Mouse (Mus musculus): Measurements from ENCODE around the gene Ngef. TPM values are rescaled to one million over a fixed set of nuclear protein-coding genes. Genes with fewer than 3 reads are reported as not detected.
A peak's percentile ranks its signal among the peaks of the same experiment; 100 is the strongest.

The Ngef gene
- polyA plus RNA-seq, 1 experiment from 2014 or later: 3.8 TPM

GRCm38 (mm10) chr1:87594671-87595070 lies 21.0 kb upstream of the Ngef start:
- DNase-seq (ENCODE audit: low spot score) (no peak), ATAC-seq (no peak)
- Histone ChIP-seq H3K4me2 (replicated peaks; ENCODE audit: low read depth, low read length) (no peak overlapping the region), H3K4me3 (ENCODE audit: low read depth, low read length) (no peak overlapping the region), H3K4me1 (ENCODE audit: insufficient read depth, low read depth, low read length) (no peaks in the 10 kb centered on the region), H3K9ac (replicated peaks; ENCODE audit: low read depth) (no peak overlapping the region), H3K36me3 (ENCODE audit: insufficient read depth, low read length) (no peaks in the 10 kb centered on the region), H3K27ac (ENCODE audit: low read length) (no peak overlapping the region), H3K9me3 (ENCODE audit: low read length) (no peaks in the 10 kb centered on the region), H3K27me3 (replicated peaks; ENCODE audit: insufficient read depth, low read length) (no peaks in the 10 kb centered on the region)
- WGBS: 91% methylated on average over 10 of the region's 10 CpGs
- TF ChIP-seq CTCF (IDR thresholded peaks at IDR 0.05): no peak
- no peak for TF ChIP-seq EP300 (IDR thresholded peaks at IDR 0.05)

GRCm38 (mm10) chr1:87594261-87594660 lies 20.6 kb upstream of the Ngef start:
- Histone ChIP-seq H3K27me3 (replicated peaks; ENCODE audit: insufficient read depth, low read length) (no peaks in the 10 kb centered on the region), H3K4me2 (replicated peaks; ENCODE audit: low read depth, low read length) (no peak overlapping the region), H3K36me3 (ENCODE audit: insufficient read depth, low read length) (no peaks in the 10 kb centered on the region), H3K9me3 (ENCODE audit: low read length) (no peaks in the 10 kb centered on the region), H3K4me1 (ENCODE audit: insufficient read depth, low read depth, low read length) (no peaks in the 10 kb centered on the region), H3K9ac (replicated peaks; ENCODE audit: low read depth) (no peak overlapping the region), H3K4me3 (ENCODE audit: low read depth, low read length) (no peak overlapping the region), H3K27ac (ENCODE audit: low read length) (no peak overlapping the region)
- DNase-seq (ENCODE audit: low spot score): peak; percentile 50
- WGBS: 66% methylated on average over 3 of the region's 3 CpGs
- ATAC-seq: peak; percentile 74
- TF ChIP-seq EP300 (IDR thresholded peaks at IDR 0.05): no peak
- TF ChIP-seq CTCF (IDR thresholded peaks at IDR 0.05): 0 out of 2 replicates have a peak, but pooled peaks have one; percentile 5

- Histone ChIP-seq H3K9me3 (ENCODE audit: low read length) (no peaks in the 10 kb centered on the region), H3K27me3 (replicated peaks; ENCODE audit: insufficient read depth, low read length) (no peaks in the 10 kb centered on the region), H3K4me3 (ENCODE audit: low read depth, low read length) (no peak overlapping the region), H3K4me2 (replicated peaks; ENCODE audit: low read depth, low read length) (no peak overlapping the region), H3K4me1 (ENCODE audit: insufficient read depth, low read depth, low read length) (no peaks in the 10 kb centered on the region), H3K9ac (replicated peaks; ENCODE audit: low read depth) (no peak overlapping the region), H3K36me3 (ENCODE audit: insufficient read depth, low read length) (no peaks in the 10 kb centered on the region), H3K27ac (ENCODE audit: low read length) (no peak overlapping the region)
- 73% methylated on average over 8 of the region's 8 CpGs for WGBS
- DNase-seq (ENCODE audit: low spot score) (peak; percentile 47), ATAC-seq (peak; percentile 80)
- TF ChIP-seq EP300 (IDR thresholded peaks at IDR 0.05) (no peak), CTCF (IDR thresholded peaks at IDR 0.05) (0 out of 2 replicates have a peak, but pooled peaks have one; percentile 13)
These were observed 16.3 kb upstream of the Ngef start for GRCm38 (mm10) chr1:87589980-87590379.

DNA sequence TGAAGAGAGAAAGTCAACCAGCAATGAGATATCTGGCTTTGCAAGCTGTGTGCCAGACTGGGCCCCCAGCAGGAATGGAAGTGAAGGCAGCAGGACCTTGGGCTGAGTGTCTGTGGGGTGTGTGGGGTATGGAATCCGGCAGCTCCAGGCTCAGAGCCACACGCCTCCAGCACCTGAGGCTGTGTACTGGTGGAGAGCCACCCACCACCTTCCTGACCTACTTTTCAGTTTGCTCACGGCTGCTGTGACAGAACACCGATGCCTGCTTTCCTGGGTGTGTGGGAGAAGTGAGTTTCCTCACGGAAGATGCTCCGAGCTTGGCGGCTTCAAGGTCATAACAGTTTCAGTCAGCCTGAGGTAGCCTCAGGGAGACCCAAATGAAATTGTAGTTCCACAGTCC lies 15.5 kb upstream of the Ngef start:
- Histone ChIP-seq H3K9me3 (ENCODE audit: low read length) (no peaks in the 10 kb centered on the region), H3K27me3 (replicated peaks; ENCODE audit: insufficient read depth, low read length) (no peaks in the 10 kb centered on the region), H3K36me3 (ENCODE audit: insufficient read depth, low read length) (no peaks in the 10 kb centered on the region), H3K4me1 (ENCODE audit: insufficient read depth, low read depth, low read length) (no peaks in the 10 kb centered on the region), H3K9ac (replicated peaks; ENCODE audit: low read depth) (no peak overlapping the region), H3K27ac (ENCODE audit: low read length) (no peak overlapping the region), H3K4me2 (replicated peaks; ENCODE audit: low read depth, low read length) (no peak overlapping the region), H3K4me3 (ENCODE audit: low read depth, low read length) (no peak overlapping the region)
- TF ChIP-seq EP300 (IDR thresholded peaks at IDR 0.05) (no peak), CTCF (IDR thresholded peaks at IDR 0.05) (no peak)
- ATAC-seq (no peak), DNase-seq (ENCODE audit: low spot score) (no peak)
- WGBS: 82% methylated on average over 7 of the region's 7 CpGs

DNA sequence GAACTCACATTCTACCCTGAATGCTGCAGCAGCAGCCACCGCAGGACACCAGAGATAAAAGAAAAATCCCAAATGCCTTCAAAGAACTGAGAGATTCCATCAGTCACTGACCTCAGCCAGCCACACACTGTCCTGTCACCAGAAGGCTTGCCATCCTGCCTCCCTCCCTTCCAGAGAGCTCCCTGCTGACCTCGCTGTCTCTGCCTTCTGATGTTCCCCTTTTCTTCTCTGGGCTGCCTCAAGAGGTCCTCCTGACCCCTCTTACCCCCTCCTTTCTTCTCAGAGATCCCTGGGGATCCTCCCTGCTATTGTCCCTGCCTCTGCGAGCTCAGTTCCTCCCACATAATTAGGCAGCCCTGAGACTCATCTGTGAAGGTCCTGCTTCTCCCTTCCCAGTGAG lies 7.2 kb upstream of the Ngef start:
- ATAC-seq: no peak
- TF ChIP-seq EP300 (IDR thresholded peaks at IDR 0.05) (no peak), CTCF (IDR thresholded peaks at IDR 0.05) (no peak)

GRCm38 (mm10) chr1:87578965-87579364 lies 5.3 kb upstream of the Ngef start:
- H3K4me2 ChIP-seq (replicated peaks; ENCODE audit: low read depth, low read length): no peak overlapping the region
- TF ChIP-seq EP300 (IDR thresholded peaks at IDR 0.05) (no peak), CTCF (IDR thresholded peaks at IDR 0.05) (no peak)
- H3K4me3 ChIP-seq (ENCODE audit: low read depth, low read length): no peak overlapping the region
- no peaks in the 10 kb centered on the region for H3K9me3 ChIP-seq (ENCODE audit: low read length)
- H3K27ac ChIP-seq (ENCODE audit: low read length): no peak overlapping the region
- DNase-seq (ENCODE audit: low spot score) (no peak), ATAC-seq (no peak)
- H3K4me1 ChIP-seq (ENCODE audit: insufficient read depth, low read depth, low read length): 0 out of 2 replicates have a peak, but pooled peaks cover 7% of the 10 kb centered on the region
- no peaks in the 10 kb centered on the region for H3K27me3 ChIP-seq (replicated peaks; ENCODE audit: insufficient read depth, low read length)
- 77% methylated on average over 6 of the region's 6 CpGs for WGBS
- no peaks in the 10 kb centered on the region for H3K36me3 ChIP-seq (ENCODE audit: insufficient read depth, low read length)
- no peak overlapping the region for H3K9ac ChIP-seq (replicated peaks; ENCODE audit: low read depth)

More for the DNA sequence above, 7.2 kb upstream of the Ngef start:
- no peak overlapping the region for H3K27ac ChIP-seq (ENCODE audit: low read length)
- WGBS: 13% methylated on average over 3 of the region's 3 CpGs
- H3K4me2 ChIP-seq (replicated peaks; ENCODE audit: low read depth, low read length): no peak overlapping the region
- no peaks in the 10 kb centered on the region for H3K27me3 ChIP-seq (replicated peaks; ENCODE audit: insufficient read depth, low read length)
- H3K4me3 ChIP-seq (ENCODE audit: low read depth, low read length): no peak overlapping the region
- H3K4me1 ChIP-seq (ENCODE audit: insufficient read depth, low read depth, low read length): no peaks in the 10 kb centered on the region
- no peaks in the 10 kb centered on the region for H3K9me3 ChIP-seq (ENCODE audit: low read length)
- no peak for DNase-seq (ENCODE audit: low spot score)
- H3K36me3 ChIP-seq (ENCODE audit: insufficient read depth, low read length): no peaks in the 10 kb centered on the region
- no peak overlapping the region for H3K9ac ChIP-seq (replicated peaks; ENCODE audit: low read depth)

DNA sequence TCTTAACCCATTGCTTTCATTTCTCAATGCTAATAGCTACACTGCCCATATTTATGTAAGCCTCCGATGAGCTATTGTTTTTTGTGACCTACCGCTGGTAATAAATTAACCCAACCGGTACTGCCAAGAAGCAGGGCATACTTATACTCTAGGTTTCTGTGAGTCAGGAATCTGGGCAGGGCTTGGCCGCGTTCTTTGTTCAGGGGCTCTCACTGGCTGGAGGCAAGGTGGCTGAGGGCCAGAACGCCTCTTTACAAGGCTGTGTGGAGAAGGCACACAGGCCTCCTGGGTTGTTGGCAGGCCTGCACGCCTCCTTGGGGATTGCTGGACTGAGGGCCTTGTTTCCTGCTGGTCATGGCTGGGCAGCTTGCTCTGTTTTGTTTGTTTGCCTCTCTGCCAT lies 1.1 kb upstream of the Ngef start:
- WGBS: 20% methylated on average over 7 of the region's 7 CpGs
- no peaks in the 10 kb centered on the region for H3K9me3 ChIP-seq (ENCODE audit: low read length)
- H3K4me2 ChIP-seq (replicated peaks; ENCODE audit: low read depth, low read length): peak overlapping the region; percentile 20; the same call in 1 of the 2 replicates
- H3K4me3 ChIP-seq (ENCODE audit: low read depth, low read length): no peak overlapping the region
- peaks cover 7% of the 10 kb centered on the region; the same call in 1 of the 2 replicates for H3K4me1 ChIP-seq (ENCODE audit: insufficient read depth, low read depth, low read length)
- no peak overlapping the region for H3K9ac ChIP-seq (replicated peaks; ENCODE audit: low read depth)
- no peaks in the 10 kb centered on the region for H3K27me3 ChIP-seq (replicated peaks; ENCODE audit: insufficient read depth, low read length)
- ATAC-seq (peak; percentile 91), DNase-seq (ENCODE audit: low spot score) (peak; percentile 93)
- peak overlapping the region; percentile 81 for H3K27ac ChIP-seq (ENCODE audit: low read length)
- H3K36me3 ChIP-seq (ENCODE audit: insufficient read depth, low read length): no peaks in the 10 kb centered on the region
- TF ChIP-seq EP300 (IDR thresholded peaks at IDR 0.05) (peak; percentile 48; the same call in 1 of the 2 replicates), CTCF (IDR thresholded peaks at IDR 0.05) (0 out of 2 replicates have a peak, but pooled peaks have one; percentile 2)
